Mouse (Mus musculus) c-Kit-negative CD71-positive TER-119-positive erythroid progenitor cells, embryonic 14.5 days (primary cell): Measurements from ENCODE around the gene C030005K15Rik.
"Not testable (repeated sequence)": the region's sequence is repeated elsewhere in the genome, so short reads cannot be mapped to it uniquely, and the experiment has no call there.

ENCODE experiments used
- DNase-seq: peaks from one replicate; pipeline ENCODE4 v3.0.0-alpha.2; 2013; ENCODE audit warnings: low read depth, low spot score

Gene C030005K15Rik

DNA sequence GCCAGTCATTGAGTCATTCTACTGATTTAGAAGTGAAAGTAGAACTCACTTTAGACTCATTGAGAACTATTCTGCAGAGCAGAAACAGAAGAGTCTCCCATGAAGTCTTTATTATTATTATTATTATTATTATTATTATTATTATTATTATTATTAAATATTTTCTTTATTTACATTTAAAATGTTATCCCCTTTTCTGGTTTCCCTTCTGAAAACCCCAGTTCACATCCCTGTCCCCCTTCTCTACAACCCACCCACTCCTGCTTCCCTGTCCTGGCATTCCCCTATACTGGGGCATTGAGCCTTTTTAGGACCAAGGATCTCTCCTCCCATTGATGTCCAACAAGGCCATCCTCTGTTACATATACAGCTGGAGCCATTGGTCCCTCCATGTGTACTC lies at the start of gene C030005K15Rik:
C030005K15Rik (minus strand) TSS at position 101 of the 400 bp plus-strand sequence.
- not testable (repeated sequence) for DNase-seq

DNA sequence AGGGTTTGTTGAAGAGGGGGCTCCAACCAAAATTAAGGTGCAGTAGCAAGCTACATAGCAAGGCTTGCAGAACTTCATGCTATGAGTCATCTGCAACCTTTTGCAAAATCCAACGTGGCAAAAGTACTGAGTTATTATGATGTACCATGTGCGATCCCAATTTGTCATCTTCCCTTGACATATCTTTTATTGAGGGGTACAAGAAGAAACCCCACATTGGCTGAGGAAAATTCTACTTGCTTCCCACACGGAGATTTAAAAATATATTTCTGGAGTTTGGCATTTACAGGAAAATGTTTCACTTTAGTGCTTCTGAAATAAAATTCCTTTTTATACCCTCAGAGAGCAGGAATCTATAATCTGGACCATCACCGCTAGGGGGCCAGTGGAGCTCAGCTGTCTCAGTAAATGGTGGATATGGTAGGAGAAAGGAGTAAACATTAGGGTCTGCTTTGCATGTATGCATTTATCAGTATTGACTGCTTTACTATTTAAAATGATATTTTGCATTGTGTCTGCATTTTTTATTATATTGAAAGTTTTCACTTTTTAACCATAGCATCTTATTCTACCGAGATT lies 41.7 kb upstream of the C030005K15Rik start:
- no peak for DNase-seq

DNA sequence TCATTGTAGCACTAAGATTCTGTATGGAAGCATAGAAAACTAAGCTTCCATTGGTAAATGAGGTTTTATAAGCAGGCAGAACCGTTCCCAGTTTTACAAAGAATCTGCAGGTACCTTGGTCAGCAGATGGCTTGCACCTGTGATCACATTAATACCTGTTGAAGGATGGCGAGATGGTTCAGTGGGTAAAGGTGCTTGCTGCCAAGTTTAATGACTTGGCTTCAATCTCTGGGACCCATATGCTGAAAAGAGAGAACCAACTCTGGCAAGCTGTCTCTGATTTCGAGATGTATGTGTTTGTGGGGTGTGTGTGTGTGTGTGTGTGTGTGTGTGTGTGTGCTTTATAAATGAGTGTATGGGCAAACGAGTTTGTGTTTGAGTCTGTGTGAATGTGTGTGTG lies 27.3 kb upstream of the C030005K15Rik start:
- no peak for DNase-seq

DNA sequence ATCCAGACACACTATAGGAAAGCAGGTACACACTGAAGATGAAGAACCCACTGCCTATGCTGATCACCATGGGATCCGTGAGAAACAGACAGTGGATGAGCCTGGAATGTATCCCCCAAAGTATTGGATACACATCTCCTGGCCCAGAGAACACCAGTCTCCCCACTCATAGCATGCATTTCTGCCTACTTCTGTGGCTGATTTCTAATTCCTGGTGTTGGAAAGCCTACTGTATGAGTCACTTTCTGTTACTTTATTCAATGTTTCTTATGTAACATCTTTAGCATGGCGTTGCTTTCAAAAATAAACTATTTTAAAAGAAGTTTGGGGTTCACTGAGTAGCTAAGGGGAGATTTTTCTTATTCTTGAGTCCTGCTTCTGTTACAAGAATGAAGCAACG lies 20.7 kb upstream of the C030005K15Rik start:
- DNase-seq: no peak

DNA sequence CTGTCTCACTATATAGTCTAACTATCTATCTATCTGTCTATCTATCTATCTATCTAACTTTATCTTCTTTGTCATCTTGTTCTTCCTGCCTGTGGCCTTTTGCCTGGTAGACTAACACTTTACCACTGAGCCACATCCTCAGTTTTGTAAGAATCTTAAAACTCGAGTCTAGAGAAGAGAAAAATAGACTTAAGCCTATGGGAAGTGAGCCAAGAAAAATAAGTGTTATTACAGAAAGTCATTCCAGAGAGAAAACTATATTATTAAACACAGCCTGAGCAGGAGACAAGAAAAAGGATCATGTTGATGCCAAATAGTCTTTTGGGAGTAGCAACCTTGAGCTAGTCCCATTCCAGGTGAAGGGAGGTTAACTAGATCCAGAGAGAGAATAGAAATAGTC lies 626 bp downstream of the C030005K15Rik start:
- no peak for DNase-seq

DNA sequence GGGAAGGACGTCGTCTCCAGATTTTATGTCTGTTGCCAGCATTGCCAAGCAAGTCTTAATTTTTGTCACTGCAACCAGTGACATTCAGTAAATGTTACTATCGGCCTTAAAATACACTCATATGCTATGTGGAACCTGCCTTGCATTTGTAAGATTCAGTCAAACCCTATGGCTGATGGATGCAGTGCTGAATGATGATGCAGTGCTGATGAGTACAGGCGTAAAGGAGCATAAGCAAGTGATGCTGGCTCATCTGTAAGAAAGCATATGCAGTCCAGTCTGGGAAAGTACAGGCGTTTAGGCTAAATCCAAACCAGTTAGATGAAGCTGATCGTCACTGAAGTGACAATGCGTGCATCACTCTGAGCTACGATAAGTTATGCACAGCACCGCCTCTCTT lies 3.8 kb downstream of the C030005K15Rik start:
- no peak for DNase-seq

DNA sequence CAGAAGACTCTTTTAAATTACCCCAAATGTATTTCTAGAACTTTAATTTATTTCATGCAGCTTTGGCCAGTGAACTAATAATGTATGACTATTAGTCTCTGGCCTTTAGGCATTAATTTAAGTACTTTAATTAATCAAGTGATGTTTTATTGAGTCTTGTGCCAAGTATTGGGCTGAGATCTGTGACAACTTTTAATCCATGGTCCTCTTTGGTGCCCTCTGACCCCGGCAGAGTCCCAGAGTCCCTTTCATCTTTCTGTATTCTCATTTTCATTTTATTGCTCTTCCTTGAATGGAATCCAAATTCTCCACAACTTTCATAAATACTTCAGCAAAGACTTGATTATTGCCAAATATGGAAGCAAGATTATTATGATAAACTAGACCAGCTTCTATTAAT lies 5.9 kb downstream of the C030005K15Rik start:
- no peak for DNase-seq

DNA sequence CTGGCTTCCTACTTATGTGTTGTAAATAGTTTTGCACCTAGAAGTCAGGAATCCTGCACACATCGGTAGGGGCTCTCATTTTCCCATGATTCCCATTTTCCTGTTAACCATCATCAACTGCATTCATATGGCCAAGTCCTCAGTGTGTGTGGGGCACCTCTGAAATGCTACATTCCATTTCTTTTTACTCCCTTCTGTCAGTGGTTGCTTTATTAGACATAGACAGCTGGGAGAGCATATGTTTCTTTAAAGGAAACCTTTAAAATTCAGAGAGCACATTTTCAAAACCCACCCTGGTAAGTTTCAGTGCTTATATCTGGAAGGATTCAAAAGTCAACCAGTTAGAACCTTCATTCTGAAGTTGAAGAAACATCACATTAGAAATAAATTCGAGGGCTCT lies 8.5 kb downstream of the C030005K15Rik start:
- no peak for DNase-seq

DNA sequence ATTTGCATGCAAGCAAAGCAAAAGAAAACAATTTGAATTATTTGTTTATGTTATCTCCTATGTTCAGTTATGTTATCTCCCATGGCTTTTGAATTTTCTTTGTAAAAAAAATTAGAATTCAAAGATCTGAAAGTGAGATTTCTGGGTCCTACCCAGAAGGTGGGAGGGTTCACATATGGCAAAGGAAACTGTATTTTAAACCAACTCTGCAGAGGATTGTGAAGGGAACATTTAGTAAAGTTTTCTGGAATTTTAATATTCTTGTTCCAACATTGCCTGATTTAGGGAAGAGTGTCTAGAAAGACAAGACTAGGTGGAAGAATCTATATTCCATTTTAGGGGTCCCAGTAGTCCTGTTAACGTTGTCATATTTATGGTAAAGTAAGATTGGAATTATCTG lies 9.3 kb downstream of the C030005K15Rik start:
- no peak for DNase-seq

DNA sequence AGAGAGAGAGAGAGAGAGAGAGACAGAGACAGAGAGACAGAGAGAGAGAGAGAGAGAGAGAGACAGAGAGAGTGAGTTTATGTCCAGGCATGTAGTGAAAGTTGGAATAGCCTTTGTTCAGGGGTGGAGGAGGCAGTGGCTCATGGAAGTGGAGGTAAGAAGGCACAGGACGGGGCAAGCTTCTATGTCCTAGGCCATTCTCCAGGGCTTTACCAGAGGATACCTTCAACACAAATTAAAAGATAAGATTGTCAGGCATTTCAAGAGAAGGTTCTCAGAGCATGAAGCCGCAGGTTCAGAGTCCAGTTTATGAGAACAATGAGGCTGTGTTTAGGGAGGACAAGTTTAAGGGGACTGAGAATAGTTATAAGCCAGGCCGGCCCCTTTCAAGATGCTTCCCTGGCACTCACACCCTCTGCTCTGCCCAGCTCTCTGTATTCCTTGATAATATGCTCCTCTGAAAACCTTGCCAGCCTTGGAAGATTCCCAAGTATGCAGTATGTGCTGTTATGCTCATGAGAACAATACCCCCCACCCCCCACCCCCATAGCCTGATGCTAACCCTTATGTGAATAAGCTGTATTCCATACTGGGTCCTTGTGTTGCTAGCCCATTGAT lies 11.2 kb downstream of the C030005K15Rik start:
- DNase-seq: no peak

DNA sequence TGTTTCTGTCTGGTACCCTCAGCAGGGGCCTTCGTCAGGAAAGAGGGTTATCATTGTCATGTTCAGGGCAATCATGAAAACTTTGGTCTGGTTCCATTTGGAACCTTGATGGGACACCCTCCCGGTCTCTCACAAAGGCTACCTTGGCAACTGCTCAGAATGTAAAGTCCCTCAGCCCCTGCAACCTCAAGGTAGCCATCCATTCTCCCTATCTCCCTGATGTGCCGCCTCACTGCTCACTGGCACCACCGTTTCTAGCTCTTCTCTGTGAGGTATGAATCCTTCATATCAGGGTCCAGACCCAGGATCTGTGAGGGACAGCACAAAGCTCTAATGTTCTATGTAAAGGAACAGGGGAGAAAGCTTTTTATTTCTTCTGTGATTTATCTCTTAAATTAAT lies 12.0 kb downstream of the C030005K15Rik start:
- no peak for DNase-seq

DNA sequence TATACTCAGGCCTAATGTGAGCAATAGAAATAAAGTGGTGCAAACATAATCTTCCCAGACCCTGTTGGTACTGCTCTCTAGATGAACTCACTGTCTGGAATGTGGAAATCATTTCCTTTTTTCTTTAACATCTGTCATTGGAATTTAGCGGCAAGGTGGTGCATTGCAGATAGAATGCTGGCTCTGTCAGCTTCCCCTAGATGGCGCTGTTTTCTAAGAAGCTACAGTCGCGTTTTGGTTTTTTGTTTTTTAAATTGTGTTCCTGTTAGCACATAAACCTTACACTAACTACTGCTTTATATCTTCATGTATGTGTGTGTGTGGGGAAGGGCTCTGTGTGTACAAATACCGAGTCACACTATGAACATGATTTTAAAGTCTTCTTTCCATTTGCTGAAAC lies 13.9 kb downstream of the C030005K15Rik start:
- no peak for DNase-seq

DNA sequence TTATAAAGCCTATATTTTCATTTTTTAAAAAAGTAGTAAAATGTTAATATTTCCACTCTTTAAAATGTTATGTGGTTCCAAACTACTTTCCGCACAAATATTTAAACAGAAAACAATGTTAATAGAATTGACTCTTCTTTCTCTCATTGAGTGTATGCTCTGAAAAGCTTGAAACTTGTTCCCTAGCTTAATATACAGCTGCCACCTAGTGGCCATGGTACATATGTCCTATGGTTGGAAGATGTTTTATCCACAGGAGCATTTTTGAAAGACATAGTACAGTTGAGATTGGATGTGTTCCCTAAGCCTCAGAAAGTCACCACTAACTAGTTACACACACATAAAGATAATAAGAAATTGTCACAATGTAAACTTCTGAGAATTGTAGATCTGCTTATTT lies 22.0 kb downstream of the C030005K15Rik start:
- DNase-seq: no peak

DNA sequence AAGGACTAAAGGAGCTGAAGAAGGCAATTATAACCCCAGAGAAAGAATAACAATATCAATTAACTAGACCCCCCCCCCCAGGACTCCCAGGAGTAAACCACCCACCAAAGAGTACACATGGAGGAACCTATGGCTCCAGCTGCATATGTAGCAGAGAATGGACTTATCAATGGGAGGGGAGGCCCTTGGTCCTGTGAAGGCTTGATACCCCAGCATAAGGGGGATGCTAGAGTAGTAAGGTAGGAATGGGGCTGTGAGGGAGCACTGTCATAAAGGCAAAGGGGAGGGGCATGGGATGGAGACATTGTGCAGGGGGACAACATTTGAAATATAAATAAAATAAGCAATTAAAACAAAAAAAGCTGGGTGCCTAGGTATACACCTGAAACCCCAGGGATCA lies 24.2 kb downstream of the C030005K15Rik start:
- no peak for DNase-seq

DNA sequence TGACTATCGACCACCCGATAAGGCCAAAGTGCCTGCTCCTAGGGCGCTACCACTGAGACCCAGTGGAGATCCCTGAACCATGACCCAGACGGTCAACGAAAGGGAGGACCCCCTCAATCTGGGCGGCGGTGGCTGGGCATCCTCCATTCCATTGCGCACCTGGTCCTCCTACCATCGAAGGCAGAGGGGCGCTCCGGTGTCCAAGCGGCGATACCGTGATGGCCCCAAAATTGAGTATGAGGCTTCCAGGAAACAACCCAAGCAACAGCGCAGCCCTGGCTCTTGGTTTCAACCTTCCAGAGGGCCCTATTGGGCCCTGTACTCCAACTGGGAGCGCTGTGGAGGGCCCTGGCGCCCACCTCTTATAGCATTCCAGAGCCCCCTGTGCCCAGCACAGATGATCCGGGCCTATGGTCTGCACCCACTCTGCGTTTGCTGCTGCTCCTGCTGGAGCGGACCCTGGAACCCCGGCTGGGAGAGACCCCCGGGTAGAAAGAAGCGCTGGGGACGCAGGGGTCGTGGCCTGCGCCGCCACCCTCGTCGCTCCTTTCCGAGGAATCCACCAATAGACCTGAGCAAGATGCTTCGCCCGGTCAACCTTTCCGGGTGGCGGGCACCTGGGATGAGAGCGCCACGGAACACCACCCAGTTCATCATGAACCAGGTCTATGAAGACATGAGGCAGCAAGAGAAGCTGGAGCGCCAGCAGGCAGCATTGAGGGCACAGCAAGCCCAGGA lies 33.0 kb downstream of the C030005K15Rik start:
- DNase-seq: no peak

DNA sequence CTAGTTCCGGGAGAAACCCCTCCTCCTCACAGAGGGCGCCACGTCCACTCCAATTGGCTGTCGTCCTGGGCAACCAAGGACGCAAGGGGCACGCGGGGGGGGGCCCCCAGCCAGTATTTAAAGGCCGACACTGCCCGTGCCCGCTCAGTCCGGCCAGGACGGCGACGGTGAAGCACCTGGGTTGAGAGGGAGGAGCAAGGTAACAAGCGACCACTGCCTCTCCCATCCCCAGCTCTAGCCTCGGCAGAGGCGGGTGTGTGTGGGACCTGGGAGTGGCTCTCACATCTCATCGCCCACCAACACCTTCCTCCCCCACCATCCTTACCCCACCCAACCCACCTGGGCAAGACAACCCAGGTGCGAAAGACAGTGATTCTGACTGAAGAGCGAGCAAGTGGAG lies 33.6 kb downstream of the C030005K15Rik start, which contains the start of gene Ccer1:
Ccer1 (plus strand) TSS at position 147 of the 400 bp plus-strand sequence.
- DNase-seq: no peak

DNA sequence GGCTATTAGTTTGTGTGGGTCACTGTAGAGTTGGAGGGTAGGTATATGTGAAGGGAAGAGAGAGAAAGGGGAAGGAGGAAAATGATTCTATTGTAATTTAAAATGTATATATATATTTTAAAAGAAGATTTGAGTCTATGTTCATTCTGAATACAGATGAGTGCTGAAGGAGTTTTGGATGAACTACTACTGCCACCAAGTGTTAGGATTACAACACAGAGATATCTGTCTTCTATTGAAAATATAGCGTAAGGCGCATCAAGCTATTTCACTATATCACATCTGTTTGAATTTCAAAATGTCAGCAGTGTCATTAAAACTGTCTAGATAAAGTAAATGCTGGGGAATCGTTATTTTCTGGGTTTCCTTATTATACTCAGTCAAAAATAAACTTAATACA lies 37.1 kb downstream of the C030005K15Rik start:
- DNase-seq: no peak

DNA sequence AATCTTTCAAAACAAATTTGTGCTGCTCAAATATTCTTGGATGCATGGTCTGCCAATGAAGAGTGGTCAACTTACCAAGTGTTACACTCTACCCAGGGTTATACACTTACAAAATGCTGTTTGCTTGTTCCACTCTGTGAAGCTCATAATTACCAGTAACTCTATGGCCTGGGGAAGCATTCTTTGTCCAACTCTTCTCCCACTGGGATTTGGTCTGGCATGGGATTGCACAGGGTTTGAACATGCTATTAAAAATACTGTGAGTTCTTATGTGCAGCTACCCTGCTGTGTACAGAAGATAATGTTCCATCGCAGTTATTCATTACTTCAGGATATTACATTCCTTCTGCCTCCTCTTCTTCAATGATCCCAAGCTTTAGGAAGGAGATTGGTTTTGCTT lies 39.4 kb downstream of the C030005K15Rik start:
- no peak for DNase-seq

DNA sequence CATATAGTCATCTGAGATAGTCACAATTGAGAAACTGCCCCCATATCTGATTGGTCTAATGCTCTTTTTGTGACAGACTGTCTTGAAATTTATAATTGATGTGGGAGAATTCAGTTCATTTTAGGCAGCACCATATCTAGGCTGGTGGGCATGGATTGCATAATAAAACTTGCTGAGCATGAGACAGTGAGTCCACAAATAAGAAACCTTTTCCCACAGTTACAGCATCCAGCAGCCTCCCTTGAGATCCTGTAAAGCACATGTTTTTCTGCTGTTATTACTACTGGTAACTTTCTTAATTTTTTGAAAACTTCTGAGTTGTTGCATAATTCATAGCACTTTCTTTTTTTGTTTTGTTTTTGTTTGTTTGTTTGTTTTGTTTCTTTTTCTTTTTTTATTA lies 43.6 kb downstream of the C030005K15Rik start:
- no peak for DNase-seq
